Mouse (Mus musculus): ENCODE data around the gene Mdm2.

DNA sequence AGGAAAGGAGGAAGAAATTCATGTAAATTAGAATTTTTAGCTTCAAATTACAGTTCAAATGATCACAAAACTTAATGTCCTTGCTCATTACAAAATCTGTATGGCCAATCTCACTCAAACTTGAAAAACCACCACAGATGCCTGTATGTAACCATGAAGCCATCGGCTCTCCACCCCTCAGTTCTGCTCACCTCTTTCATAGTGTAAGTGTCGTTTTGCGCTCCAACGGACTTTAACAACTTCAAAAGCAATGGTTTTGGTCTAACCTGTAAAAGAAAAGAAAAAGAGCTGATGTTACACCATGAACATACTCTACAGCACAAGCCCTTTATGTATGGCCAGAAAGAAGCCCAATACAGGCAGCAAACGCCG, 5.6 kb downstream of the Mdm2 start:
- TF ChIP-seq CEBPB (IDR thresholded peaks at IDR 0.05; ENCODE audit: low read depth): no peak
- TF ChIP-seq MYOD1 (IDR thresholded peaks at IDR 0.05; ENCODE audit: control insufficient read depth, insufficient read length, low read depth): no peak
- no peak for TF ChIP-seq CTCF (IDR thresholded peaks at IDR 0.05; ENCODE audit: control insufficient read depth, insufficient read depth, insufficient read length)
- no peak for TF ChIP-seq USF1 (IDR thresholded peaks at IDR 0.05; ENCODE audit: low read depth)

Data from C2C12 (cell line).